Mouse (Mus musculus) spleen, adult 2 months (tissue): ENCODE measurements around the gene Tchp.

Experiments
- CTCF ChIP-seq: fragments of 200-500 bp; IDR thresholded peaks from 2 replicates; pipeline ENCODE4 v1.5.1; 2011; ENCODE audit warnings: mild to moderate bottlenecking, inconsistent platforms; ENCODE audit not compliant: insufficient read depth, insufficient read length, insufficient replicate concordance; ENCODE audit errors: extremely low read depth
- POLR2A ChIP-seq: fragments of 200-500 bp; IDR thresholded peaks from 2 replicates; pipeline ENCODE4 v1.6.1; 2011; ENCODE audit warnings: low read depth, low read length, inconsistent platforms

GRCm38 (mm10) chr5:114721969-114722368, 14.4 kb downstream of the Tchp start:
- TF ChIP-seq CTCF, result no peak
- TF ChIP-seq POLR2A, result no peak
